Mouse (Mus musculus): ENCODE data around the gene Pnpla1. TPM values are rescaled to one million over a fixed set of nuclear protein-coding genes. Genes with fewer than 3 reads are reported as not detected.

The Pnpla1 gene
- polyA plus RNA-seq, 1 experiment from 2014 or later, result 0.06 TPM

DNA sequence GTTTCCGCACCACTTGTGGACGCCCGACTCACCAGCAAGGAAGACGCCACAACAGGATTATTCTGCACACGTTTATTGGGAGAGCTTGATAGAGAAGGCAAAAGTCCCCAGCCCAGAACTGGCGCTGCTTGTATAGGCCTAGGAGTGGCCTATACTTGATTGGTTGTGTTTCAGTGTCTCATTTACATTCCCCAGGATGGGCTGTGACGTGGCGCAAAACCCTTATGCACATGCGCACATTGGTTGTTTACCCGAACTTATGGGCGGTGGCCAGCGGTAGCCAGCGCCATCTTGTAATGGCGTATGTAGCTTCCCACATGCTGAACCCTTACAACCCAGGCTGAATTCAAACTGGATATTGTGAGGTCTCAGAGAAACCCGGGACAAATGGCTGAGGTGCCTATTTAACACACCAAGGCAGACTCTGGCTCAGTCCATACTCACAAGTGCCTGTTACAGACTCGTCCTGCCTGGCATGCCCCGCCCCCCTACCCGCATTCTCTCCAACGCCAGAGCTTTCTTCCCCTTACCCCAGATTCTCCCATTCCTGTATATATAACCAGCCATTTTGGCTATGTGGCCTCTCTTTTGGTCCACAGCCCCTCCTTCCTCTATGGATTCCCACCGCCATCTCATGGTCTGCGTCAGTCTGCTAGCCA lies 37.1 kb downstream of the Pnpla1 start:
- no peak for ATAC-seq (ENCODE audit: low FRiP score)
- H3K4me2 ChIP-seq, result no peak overlapping the region
- 95% methylated on average over 21 of the region's 21 CpGs for WGBS
- H3K27ac ChIP-seq (replicated peaks), result no peak overlapping the region
- H3K27me3 ChIP-seq (replicated peaks), result no peaks in the 10 kb centered on the region
- no peaks in the 10 kb centered on the region for H3K36me3 ChIP-seq
- no peak overlapping the region for H3K9ac ChIP-seq (replicated peaks)
- H3K4me1 ChIP-seq, result no peaks in the 10 kb centered on the region
- H3K4me3 ChIP-seq (replicated peaks), result no peak overlapping the region
- H3K9me3 ChIP-seq (replicated peaks), result no peaks in the 10 kb centered on the region

DNA sequence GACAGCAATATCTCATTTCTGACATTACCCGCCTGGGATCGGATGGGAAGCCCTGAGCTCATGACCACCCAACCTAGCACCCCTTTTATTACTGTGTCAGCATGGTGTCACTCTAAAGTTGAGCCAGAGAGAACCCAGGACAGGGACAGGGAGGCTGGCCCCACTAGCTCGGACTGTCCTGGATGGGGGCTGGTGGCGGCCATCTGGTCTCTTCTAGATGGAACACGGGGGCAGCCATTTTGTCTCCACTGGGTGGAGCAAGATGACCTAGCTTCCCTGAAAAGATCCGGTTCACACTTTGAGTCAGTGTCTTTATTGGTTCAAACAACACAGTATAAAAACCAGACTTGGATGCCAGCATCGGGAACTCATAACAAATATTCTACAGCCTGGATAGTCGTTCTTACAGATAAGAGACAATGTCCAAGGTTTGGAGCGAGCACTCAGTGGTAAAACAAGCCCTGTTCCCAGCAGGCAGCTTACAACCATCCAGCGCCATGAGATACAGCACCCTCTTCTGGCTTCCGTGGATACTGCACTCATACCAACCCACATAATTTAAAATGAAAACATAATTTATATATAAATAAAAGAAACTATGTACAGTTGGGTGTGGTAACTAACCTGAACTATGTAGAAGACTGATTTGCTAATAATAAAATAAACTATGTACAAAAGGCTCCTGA lies 38.0 kb downstream of the Pnpla1 start:
- H3K27me3 ChIP-seq (replicated peaks), result no peaks in the 10 kb centered on the region
- no peaks in the 10 kb centered on the region for H3K9me3 ChIP-seq (replicated peaks)
- no peak overlapping the region for H3K4me2 ChIP-seq
- H3K4me3 ChIP-seq (replicated peaks), result no peak overlapping the region
- H3K36me3 ChIP-seq, result no peaks in the 10 kb centered on the region
- ATAC-seq (ENCODE audit: low FRiP score), result no peak
- no peaks in the 10 kb centered on the region for H3K4me1 ChIP-seq
- WGBS, result 93% methylated on average over 11 of the region's 11 CpGs
- no peak overlapping the region for H3K9ac ChIP-seq (replicated peaks)
- no peak overlapping the region for H3K27ac ChIP-seq (replicated peaks)

- Histone ChIP-seq H3K27ac (replicated peaks) (no peak overlapping the region), H3K4me3 (replicated peaks) (no peak overlapping the region), H3K36me3 (no peaks in the 10 kb centered on the region), H3K9ac (replicated peaks) (no peak overlapping the region), H3K9me3 (replicated peaks) (no peaks in the 10 kb centered on the region), H3K27me3 (replicated peaks) (no peaks in the 10 kb centered on the region), H3K4me2 (no peak overlapping the region), H3K4me1 (no peaks in the 10 kb centered on the region)
- WGBS, result 94% methylated on average over 5 of the region's 5 CpGs
- ATAC-seq (ENCODE audit: low FRiP score), result no peak
Measured at GRCm38 (mm10) chr17:28897817-28898216, 39.6 kb downstream of the Pnpla1 start.

- Histone ChIP-seq H3K9me3 (replicated peaks) (no peaks in the 10 kb centered on the region), H3K4me2 (no peak overlapping the region), H3K9ac (replicated peaks) (no peak overlapping the region), H3K4me1 (no peaks in the 10 kb centered on the region), H3K36me3 (no peaks in the 10 kb centered on the region), H3K4me3 (replicated peaks) (no peak overlapping the region), H3K27me3 (replicated peaks) (no peaks in the 10 kb centered on the region), H3K27ac (replicated peaks) (no peak overlapping the region)
- ATAC-seq (ENCODE audit: low FRiP score), result no peak
- 82% methylated on average over 5 of the region's 5 CpGs for WGBS
Measured at GRCm38 (mm10) chr17:28898249-28898648, 40.0 kb downstream of the Pnpla1 start.

DNA sequence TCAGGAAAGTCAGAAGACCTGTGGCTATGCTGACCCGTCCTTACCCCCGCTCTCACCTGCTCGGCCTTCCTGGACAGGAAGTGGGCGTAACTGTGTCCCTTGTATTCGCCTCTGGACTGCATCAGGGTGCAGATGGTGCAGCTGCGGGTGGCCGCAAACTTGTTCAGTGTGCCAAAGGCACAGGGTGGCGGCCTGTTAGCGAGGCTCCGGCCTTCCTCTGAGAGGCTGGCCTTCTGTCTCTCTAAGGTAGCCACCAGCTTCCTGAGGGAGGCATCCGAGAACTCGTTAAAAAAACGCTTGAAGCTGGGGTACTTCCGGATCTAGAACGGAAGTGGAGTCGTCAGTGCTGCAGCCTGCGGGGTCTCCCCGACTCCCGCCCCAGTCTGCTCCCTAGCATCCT lies 41.2 kb downstream of the Pnpla1 start:
- Histone ChIP-seq H3K27ac (replicated peaks) (no peak overlapping the region), H3K36me3 (no peaks in the 10 kb centered on the region), H3K4me2 (no peak overlapping the region), H3K4me3 (replicated peaks) (no peak overlapping the region), H3K9me3 (replicated peaks) (no peaks in the 10 kb centered on the region), H3K9ac (replicated peaks) (no peak overlapping the region), H3K4me1 (peaks cover 4% of the 10 kb centered on the region), H3K27me3 (replicated peaks) (no peaks in the 10 kb centered on the region)
- 79% methylated on average over 19 of the region's 19 CpGs for WGBS
- ATAC-seq (ENCODE audit: low FRiP score), result no peak

DNA sequence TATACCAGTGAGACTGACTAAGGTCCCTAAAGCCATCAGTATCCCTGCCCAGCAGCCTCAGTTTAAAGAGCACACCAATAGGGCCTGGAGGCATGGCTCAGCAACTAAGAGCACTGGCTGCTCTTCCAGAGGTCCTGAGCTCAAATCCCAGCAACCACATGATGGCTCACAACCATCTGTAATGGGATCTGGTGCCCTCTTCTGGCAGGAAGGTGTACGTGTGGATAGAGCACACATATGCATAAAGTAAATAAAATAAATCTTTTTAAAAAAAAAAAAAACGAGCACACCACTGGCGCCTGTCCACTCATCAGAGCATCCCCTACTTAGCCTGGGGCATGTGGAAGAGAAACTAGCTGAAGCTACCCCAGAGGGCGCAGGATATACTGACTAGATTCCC lies 43.3 kb downstream of the Pnpla1 start:
- Histone ChIP-seq H3K4me2 (no peak overlapping the region), H3K9ac (replicated peaks) (no peak overlapping the region), H3K27ac (replicated peaks) (no peak overlapping the region), H3K27me3 (replicated peaks) (no peaks in the 10 kb centered on the region), H3K4me1 (peaks cover 15% of the 10 kb centered on the region), H3K36me3 (no peaks in the 10 kb centered on the region), H3K9me3 (replicated peaks) (no peaks in the 10 kb centered on the region), H3K4me3 (replicated peaks) (no peak overlapping the region)
- WGBS, result 83% methylated on average over 4 of the region's 4 CpGs
- no peak for ATAC-seq (ENCODE audit: low FRiP score)

DNA sequence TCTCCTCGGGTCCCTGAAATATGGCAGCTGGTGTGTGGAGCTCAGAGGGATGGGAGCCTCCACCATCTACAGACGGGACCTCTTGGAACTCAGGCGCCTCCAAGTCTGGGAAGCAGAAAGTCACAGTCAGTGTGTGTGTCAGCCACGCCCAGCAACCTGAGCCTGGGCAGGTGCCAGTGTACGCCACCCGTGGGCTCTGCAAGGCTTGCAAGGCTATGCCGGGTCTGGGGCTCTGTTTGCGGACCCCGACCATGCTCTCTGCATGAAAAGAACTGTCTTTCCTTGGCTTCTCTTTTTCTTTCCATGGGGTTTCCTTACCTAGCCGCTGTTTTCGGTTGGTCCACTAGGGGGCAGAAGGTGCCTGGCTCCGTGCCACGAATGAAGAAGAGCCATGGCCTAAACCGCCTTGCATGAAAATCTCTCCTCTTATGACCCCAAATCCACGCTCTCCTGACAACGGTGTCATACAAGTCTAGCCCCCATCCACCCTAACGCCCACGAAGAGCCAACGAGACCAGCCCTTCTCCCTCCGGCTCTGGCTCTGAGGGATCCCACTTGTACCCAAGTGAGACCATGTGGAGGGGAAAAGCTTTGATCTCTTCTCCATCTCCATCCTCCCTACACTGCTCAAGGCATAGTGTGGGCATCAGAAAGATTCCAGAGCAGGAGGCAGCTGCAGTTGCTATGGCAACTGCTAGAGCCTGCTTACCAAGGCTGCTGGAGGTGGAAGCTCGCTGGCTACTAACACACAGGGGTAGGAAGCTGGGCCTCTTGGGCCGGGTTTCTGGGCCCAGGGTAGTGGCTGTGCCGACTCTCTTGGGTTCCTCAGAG lies 46.5 kb downstream of the Pnpla1 start:
- peaks cover 22% of the 10 kb centered on the region for H3K4me1 ChIP-seq
- peak overlapping the region; percentile 84 for H3K27ac ChIP-seq (replicated peaks)
- H3K4me2 ChIP-seq, result peak overlapping the region; percentile 29
- ATAC-seq (ENCODE audit: low FRiP score), result peak; percentile 91
- no peak overlapping the region for H3K4me3 ChIP-seq (replicated peaks)
- WGBS, result 27% methylated on average over 23 of the region's 23 CpGs
- peaks cover 9% of the 10 kb centered on the region; the same call in 1 of the 2 replicates for H3K27me3 ChIP-seq (replicated peaks)
- no peak overlapping the region for H3K9ac ChIP-seq (replicated peaks)
- H3K9me3 ChIP-seq (replicated peaks), result no peaks in the 10 kb centered on the region
- no peaks in the 10 kb centered on the region for H3K36me3 ChIP-seq

- no peak overlapping the region for H3K4me3 ChIP-seq (replicated peaks)
- H3K9ac ChIP-seq (replicated peaks), result 0 out of 2 replicates have a peak overlapping the region, but pooled peaks have one; percentile 10
- peak overlapping the region; percentile 84 for H3K27ac ChIP-seq (replicated peaks)
- peaks cover 16% of the 10 kb centered on the region; the same call in 1 of the 2 replicates for H3K27me3 ChIP-seq (replicated peaks)
- WGBS, result 71% methylated on average over 13 of the region's 13 CpGs
- peak; percentile 22; the same call in 1 of the 2 replicates for ATAC-seq (ENCODE audit: low FRiP score)
- H3K9me3 ChIP-seq (replicated peaks), result no peaks in the 10 kb centered on the region
- peak overlapping the region; percentile 29 for H3K4me2 ChIP-seq
- H3K4me1 ChIP-seq, result peaks cover 23% of the 10 kb centered on the region
- no peaks in the 10 kb centered on the region for H3K36me3 ChIP-seq
Measured at GRCm38 (mm10) chr17:28905377-28905916, 47.2 kb downstream of the Pnpla1 start.

DNA sequence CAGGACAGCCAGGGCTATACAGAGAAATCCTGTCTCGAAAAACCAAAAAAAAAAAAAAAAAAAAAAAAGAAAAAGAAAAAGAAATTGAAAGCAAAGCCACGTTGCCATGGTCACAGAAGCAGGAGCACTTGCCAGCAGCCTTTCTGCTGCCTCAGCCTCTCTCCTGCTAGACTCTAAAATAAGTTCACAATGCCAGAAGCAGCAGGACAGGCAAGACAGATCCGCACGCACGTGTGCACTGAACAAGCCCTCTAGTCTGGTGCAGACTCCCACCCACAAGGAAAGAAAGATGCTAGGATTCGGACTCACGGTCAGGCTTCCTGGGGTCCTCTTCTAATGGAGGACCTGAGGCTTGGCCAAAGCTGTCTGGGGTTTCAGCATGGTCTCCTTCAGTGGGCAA lies 49.7 kb downstream of the Pnpla1 start:
- H3K9me3 ChIP-seq (replicated peaks), result no peaks in the 10 kb centered on the region
- H3K9ac ChIP-seq (replicated peaks), result no peak overlapping the region
- H3K27ac ChIP-seq (replicated peaks), result no peak overlapping the region
- no peaks in the 10 kb centered on the region for H3K36me3 ChIP-seq
- H3K4me1 ChIP-seq, result peaks cover 23% of the 10 kb centered on the region
- H3K4me2 ChIP-seq, result no peak overlapping the region
- H3K4me3 ChIP-seq (replicated peaks), result no peak overlapping the region
- peaks cover 16% of the 10 kb centered on the region; the same call in 1 of the 2 replicates for H3K27me3 ChIP-seq (replicated peaks)
- 68% methylated on average over 7 of the region's 7 CpGs for WGBS
- ATAC-seq (ENCODE audit: low FRiP score), result no peak

DNA sequence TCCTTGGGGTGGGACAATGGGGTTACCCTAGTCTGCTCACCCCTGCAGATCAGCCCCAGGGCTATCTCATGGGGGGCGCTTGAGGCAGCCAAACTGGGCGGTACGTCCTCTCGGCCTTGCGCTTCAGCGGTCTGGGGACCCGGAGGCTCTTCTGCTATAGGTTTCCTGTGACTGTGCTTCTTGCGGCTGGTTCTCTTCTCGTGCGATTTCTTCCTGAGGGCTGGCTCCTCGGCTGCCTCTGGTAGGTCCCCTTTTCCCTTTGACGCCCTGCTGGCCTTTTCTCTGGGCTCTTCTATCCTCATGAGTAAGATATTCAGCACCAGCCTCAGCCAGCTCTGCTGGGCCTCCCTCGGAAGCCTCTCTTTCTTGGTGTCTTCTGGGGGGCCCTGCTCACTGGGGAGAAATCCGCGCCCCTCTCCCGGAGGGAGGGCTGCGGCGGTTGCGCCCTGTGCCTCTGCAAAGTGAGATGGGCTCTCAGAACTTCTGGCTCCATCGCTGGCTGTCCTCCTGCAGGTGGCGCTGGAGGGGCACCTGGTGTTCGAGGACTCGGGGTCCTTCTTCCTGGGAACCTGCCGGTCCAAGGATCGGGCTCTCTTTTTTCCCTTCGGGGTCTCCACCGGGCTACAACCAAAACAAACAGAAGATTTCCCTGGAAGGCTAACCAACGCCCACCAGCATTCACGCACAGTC lies 51.2 kb downstream of the Pnpla1 start:
- 10% methylated on average over 29 of the region's 29 CpGs for WGBS
- H3K36me3 ChIP-seq, result no peaks in the 10 kb centered on the region
- no peak overlapping the region; the same call in 1 of the 2 replicates for H3K9ac ChIP-seq (replicated peaks)
- no peak for ATAC-seq (ENCODE audit: low FRiP score)
- no peak overlapping the region for H3K27ac ChIP-seq (replicated peaks)
- H3K9me3 ChIP-seq (replicated peaks), result no peaks in the 10 kb centered on the region
- peaks cover 16% of the 10 kb centered on the region; the same call in 1 of the 2 replicates for H3K27me3 ChIP-seq (replicated peaks)
- 0 out of 2 replicates have a peak overlapping the region, but pooled peaks have one; percentile 8 for H3K4me3 ChIP-seq (replicated peaks)
- H3K4me2 ChIP-seq, result peak overlapping the region; percentile 51
- peaks cover 19% of the 10 kb centered on the region for H3K4me1 ChIP-seq

GRCm38 (mm10) chr17:28910139-28910538 lies 51.9 kb downstream of the Pnpla1 start:
- peaks cover 16% of the 10 kb centered on the region; the same call in 1 of the 2 replicates for H3K27me3 ChIP-seq (replicated peaks)
- no peak overlapping the region for H3K4me3 ChIP-seq (replicated peaks)
- no peak overlapping the region for H3K4me2 ChIP-seq
- no peaks in the 10 kb centered on the region for H3K36me3 ChIP-seq
- WGBS, result 34% methylated on average over 7 of the region's 7 CpGs
- ATAC-seq (ENCODE audit: low FRiP score), result no peak
- H3K9ac ChIP-seq (replicated peaks), result no peak overlapping the region
- no peaks in the 10 kb centered on the region for H3K9me3 ChIP-seq (replicated peaks)
- H3K27ac ChIP-seq (replicated peaks), result no peak overlapping the region
- H3K4me1 ChIP-seq, result peaks cover 12% of the 10 kb centered on the region

All from neural tube, embryonic 15.5 days (tissue).